Mouse (Mus musculus): ENCODE data around the gene Prdm2. TPM values are rescaled to one million over a fixed set of nuclear protein-coding genes. Genes with fewer than 3 reads are reported as not detected.

Gene Prdm2
- polyA plus RNA-seq, 1 experiment from 2014 or later = 8.9 TPM

DNA sequence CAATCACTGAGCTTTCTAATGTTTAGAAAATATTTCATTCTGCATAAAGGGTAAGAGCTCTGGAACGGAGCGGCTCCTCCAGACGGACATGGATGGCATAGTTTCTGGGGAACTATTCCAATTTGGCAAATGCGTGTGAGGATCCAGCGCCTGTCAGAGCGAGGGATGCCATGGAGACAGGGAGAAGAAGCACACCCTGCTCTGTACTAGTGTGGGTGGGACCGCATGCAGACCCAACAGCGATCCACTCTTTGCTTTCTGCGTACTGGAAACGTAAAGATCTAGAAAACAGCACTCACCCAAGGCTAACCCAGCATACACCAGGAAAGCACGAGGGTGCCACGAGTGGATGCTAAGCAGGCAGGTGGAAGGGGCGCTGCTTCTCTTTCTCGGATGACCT lies 86.3 kb downstream of the Prdm2 start:
- Histone ChIP-seq H3K4me1 (ENCODE audit: control insufficient read depth, insufficient read depth, low read length) (no peaks in the 10 kb centered on the region), H3K9me3 (replicated peaks; ENCODE audit: control insufficient read depth, low read length) (no peaks in the 10 kb centered on the region), H3K36me3 (ENCODE audit: control insufficient read depth, insufficient read depth, low read length) (no peaks in the 10 kb centered on the region; the same call in 1 of the 2 replicates), H3K4me2 (ENCODE audit: low read depth, low read length) (no peak overlapping the region), H3K9ac (ENCODE audit: low read length) (no peak overlapping the region), H3K27ac (ENCODE audit: low read length) (no peak overlapping the region), H3K4me3 (replicated peaks; ENCODE audit: low read length) (no peak overlapping the region), H3K27me3 (ENCODE audit: control insufficient read depth, insufficient read depth, low read length) (no peaks in the 10 kb centered on the region)
- ATAC-seq (ENCODE audit: insufficient read depth, low FRiP score) = no peak
- WGBS = 91% methylated on average over 14 of the region's 14 CpGs

DNA sequence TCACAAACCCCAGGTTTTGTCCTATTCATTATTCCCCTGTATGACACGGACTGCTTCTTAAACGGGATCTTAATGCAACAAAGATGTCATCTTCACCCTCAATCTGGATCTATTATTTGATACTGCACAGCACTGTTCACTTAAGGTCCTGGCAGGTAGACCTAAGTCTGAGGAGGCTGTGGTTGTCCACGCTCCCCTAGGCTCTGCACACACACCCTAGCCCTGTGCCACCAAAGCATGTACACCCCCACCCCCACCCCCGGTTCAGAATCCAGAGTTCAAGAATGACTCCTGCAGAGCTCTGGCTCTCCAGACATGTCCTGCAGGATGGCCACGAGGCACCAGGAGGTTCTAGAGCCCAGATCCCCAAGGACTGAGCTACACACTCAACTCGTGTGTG lies 87.5 kb downstream of the Prdm2 start:
- no peaks in the 10 kb centered on the region for H3K36me3 ChIP-seq (ENCODE audit: control insufficient read depth, insufficient read depth, low read length)
- no peak overlapping the region for H3K4me2 ChIP-seq (ENCODE audit: low read depth, low read length)
- no peak overlapping the region for H3K4me3 ChIP-seq (replicated peaks; ENCODE audit: low read length)
- no peak for ATAC-seq (ENCODE audit: insufficient read depth, low FRiP score)
- H3K27me3 ChIP-seq (ENCODE audit: control insufficient read depth, insufficient read depth, low read length) = no peaks in the 10 kb centered on the region
- H3K27ac ChIP-seq (ENCODE audit: low read length) = no peak overlapping the region
- no peak overlapping the region for H3K9ac ChIP-seq (ENCODE audit: low read length)
- 83% methylated on average over 6 of the region's 6 CpGs for WGBS
- H3K9me3 ChIP-seq (replicated peaks; ENCODE audit: control insufficient read depth, low read length) = no peaks in the 10 kb centered on the region
- no peaks in the 10 kb centered on the region for H3K4me1 ChIP-seq (ENCODE audit: control insufficient read depth, insufficient read depth, low read length)

DNA sequence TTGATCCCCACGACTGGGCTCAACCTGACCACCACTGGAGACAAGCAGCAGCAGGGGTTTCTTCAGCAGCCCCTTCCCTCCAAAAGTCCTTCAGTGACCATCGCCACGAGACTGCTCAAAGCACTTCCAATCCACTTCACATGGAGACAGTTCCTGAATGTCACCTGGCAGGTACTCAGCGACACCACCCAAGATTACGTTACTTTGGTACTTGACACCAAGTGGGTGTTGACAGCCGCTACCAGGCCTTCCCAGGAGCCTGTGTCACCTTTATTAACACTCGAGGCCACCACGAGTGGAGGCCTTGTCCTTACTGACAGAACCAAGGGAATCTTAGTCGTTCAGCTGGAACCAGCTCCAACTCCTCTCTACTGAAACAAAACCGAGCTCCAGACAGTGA lies 89.8 kb downstream of the Prdm2 start:
- Histone ChIP-seq H3K9me3 (replicated peaks; ENCODE audit: control insufficient read depth, low read length) (no peaks in the 10 kb centered on the region), H3K4me1 (ENCODE audit: control insufficient read depth, insufficient read depth, low read length) (0 out of 2 replicates have a peak, but pooled peaks cover 6% of the 10 kb centered on the region), H3K4me2 (ENCODE audit: low read depth, low read length) (no peak overlapping the region), H3K27ac (ENCODE audit: low read length) (no peak overlapping the region), H3K9ac (ENCODE audit: low read length) (no peak overlapping the region), H3K27me3 (ENCODE audit: control insufficient read depth, insufficient read depth, low read length) (no peaks in the 10 kb centered on the region), H3K4me3 (replicated peaks; ENCODE audit: low read length) (no peak overlapping the region), H3K36me3 (ENCODE audit: control insufficient read depth, insufficient read depth, low read length) (no peaks in the 10 kb centered on the region)
- 80% methylated on average over 10 of the region's 10 CpGs for WGBS
- no peak for ATAC-seq (ENCODE audit: insufficient read depth, low FRiP score)

DNA sequence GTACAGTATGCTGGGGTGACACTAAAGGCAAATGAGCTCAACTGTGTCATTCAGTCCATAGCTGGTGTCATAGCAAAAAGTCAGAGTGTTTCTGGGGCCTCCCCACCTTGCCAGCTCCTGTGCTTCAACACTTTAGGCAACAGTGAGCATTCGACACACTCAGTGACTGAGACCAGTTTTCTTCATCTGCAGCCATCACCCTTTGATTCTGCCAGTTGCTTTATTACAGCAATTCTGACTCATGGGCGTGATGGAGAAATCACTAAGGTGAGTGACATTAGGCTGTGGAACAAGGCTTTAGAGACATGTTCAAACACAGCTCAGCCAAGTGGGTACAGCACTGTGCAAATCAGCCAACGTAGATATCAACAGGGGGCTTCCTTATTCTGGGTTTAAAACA lies 91.6 kb downstream of the Prdm2 start:
- WGBS = 76% methylated on average over 3 of the region's 3 CpGs
- H3K36me3 ChIP-seq (ENCODE audit: control insufficient read depth, insufficient read depth, low read length) = no peaks in the 10 kb centered on the region
- ATAC-seq (ENCODE audit: insufficient read depth, low FRiP score) = no peak

DNA sequence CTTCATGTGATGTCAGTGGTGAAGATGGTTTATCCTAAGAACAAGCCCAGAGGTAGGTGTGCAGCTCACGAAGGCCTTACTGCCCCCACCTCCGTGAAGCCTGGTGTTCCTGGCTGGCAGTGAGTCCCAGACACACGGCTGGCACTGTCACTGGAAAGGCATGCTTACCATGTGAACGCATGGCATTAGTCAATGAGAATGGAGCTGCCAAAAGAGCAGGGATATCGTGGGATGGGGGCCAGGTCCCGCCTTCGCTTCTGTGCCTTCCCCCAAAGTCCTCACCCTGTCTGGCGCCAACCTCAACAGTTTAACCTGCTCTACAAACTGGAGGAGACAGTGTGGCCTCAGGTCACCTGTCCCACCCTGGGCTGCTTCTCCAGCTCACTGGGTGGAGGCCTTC lies 92.8 kb downstream of the Prdm2 start:
- no peaks in the 10 kb centered on the region for H3K36me3 ChIP-seq (ENCODE audit: control insufficient read depth, insufficient read depth, low read length)
- H3K27me3 ChIP-seq (ENCODE audit: control insufficient read depth, insufficient read depth, low read length) = no peaks in the 10 kb centered on the region
- peak; percentile 41; the same call in 1 of the 2 replicates for ATAC-seq (ENCODE audit: insufficient read depth, low FRiP score)
- H3K4me3 ChIP-seq (replicated peaks; ENCODE audit: low read length) = no peak overlapping the region
- no peak overlapping the region for H3K9ac ChIP-seq (ENCODE audit: low read length)
- H3K4me2 ChIP-seq (ENCODE audit: low read depth, low read length) = no peak overlapping the region
- 82% methylated on average over 8 of the region's 8 CpGs for WGBS
- H3K4me1 ChIP-seq (ENCODE audit: control insufficient read depth, insufficient read depth, low read length) = 0 out of 2 replicates have a peak, but pooled peaks cover 6% of the 10 kb centered on the region
- no peak overlapping the region for H3K27ac ChIP-seq (ENCODE audit: low read length)
- no peaks in the 10 kb centered on the region for H3K9me3 ChIP-seq (replicated peaks; ENCODE audit: control insufficient read depth, low read length)

More for the DNA sequence above, 91.6 kb downstream of the Prdm2 start:
- H3K9me3 ChIP-seq (replicated peaks; ENCODE audit: control insufficient read depth, low read length) = no peaks in the 10 kb centered on the region
- H3K4me1 ChIP-seq (ENCODE audit: control insufficient read depth, insufficient read depth, low read length) = 0 out of 2 replicates have a peak, but pooled peaks cover 6% of the 10 kb centered on the region
- peak overlapping the region; percentile 29; the same call in 1 of the 2 replicates for H3K27ac ChIP-seq (ENCODE audit: low read length)
- H3K9ac ChIP-seq (ENCODE audit: low read length) = no peak overlapping the region
- no peaks in the 10 kb centered on the region for H3K27me3 ChIP-seq (ENCODE audit: control insufficient read depth, insufficient read depth, low read length)
- H3K4me2 ChIP-seq (ENCODE audit: low read depth, low read length) = no peak overlapping the region
- no peak overlapping the region for H3K4me3 ChIP-seq (replicated peaks; ENCODE audit: low read length)

DNA sequence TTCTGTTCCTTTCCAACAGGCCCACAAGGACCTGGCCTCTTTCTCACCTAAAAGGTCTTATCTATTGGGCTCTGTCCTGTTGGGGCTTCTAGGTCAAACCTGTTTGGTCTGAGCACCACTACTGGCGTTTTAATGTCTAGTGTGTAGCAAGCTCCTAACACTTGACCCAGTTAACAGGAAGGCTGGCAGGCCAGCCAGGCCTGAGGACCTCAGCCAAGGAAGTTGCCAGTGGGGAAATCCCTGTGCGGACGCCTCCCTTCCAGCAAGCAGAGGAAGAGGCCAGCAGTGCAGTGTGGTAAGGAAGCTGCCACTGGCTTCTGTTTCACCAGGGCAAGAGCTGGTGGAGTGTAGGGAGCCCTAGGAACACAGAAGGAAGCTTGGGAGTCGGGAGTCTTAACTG lies 94.0 kb downstream of the Prdm2 start:
- H3K27ac ChIP-seq (ENCODE audit: low read length) = no peak overlapping the region

DNA sequence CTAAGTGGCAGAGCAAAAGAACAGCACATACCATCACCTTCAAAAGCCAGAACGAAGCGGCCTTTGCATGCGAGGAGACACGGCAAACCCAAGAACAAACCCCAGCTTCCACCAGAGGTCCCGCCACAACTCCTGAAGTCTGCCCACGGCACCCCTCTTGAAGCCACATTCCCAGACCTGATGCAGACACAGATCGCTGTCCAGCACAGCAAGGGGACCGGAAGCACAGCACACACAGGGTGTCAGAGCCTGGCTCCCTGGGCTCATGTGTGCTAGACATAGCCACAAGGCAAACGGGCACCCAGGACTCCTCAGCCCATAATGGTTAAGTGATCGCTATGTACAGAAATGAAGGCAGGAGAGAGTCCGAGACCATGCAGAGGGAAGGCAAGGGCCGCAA lies 96.9 kb downstream of the Prdm2 start:
- Histone ChIP-seq H3K9ac (ENCODE audit: low read length) (no peak overlapping the region), H3K36me3 (ENCODE audit: control insufficient read depth, insufficient read depth, low read length) (no peaks in the 10 kb centered on the region), H3K9me3 (replicated peaks; ENCODE audit: control insufficient read depth, low read length) (no peaks in the 10 kb centered on the region), H3K4me1 (ENCODE audit: control insufficient read depth, insufficient read depth, low read length) (0 out of 2 replicates have a peak, but pooled peaks cover 6% of the 10 kb centered on the region), H3K27me3 (ENCODE audit: control insufficient read depth, insufficient read depth, low read length) (no peaks in the 10 kb centered on the region), H3K27ac (ENCODE audit: low read length) (no peak overlapping the region), H3K4me2 (ENCODE audit: low read depth, low read length) (no peak overlapping the region), H3K4me3 (replicated peaks; ENCODE audit: low read length) (no peak overlapping the region)
- WGBS = 74% methylated on average over 12 of the region's 12 CpGs
- ATAC-seq (ENCODE audit: insufficient read depth, low FRiP score) = no peak

More for the DNA sequence above, 94.0 kb downstream of the Prdm2 start:
- no peak for ATAC-seq (ENCODE audit: insufficient read depth, low FRiP score)
- Histone ChIP-seq H3K27me3 (ENCODE audit: control insufficient read depth, insufficient read depth, low read length) (no peaks in the 10 kb centered on the region), H3K4me3 (replicated peaks; ENCODE audit: low read length) (no peak overlapping the region), H3K9me3 (replicated peaks; ENCODE audit: control insufficient read depth, low read length) (no peaks in the 10 kb centered on the region), H3K4me1 (ENCODE audit: control insufficient read depth, insufficient read depth, low read length) (0 out of 2 replicates have a peak, but pooled peaks cover 6% of the 10 kb centered on the region), H3K4me2 (ENCODE audit: low read depth, low read length) (no peak overlapping the region), H3K9ac (ENCODE audit: low read length) (no peak overlapping the region), H3K36me3 (ENCODE audit: control insufficient read depth, insufficient read depth, low read length) (no peaks in the 10 kb centered on the region)
- WGBS = 59% methylated on average over 4 of the region's 4 CpGs

DNA sequence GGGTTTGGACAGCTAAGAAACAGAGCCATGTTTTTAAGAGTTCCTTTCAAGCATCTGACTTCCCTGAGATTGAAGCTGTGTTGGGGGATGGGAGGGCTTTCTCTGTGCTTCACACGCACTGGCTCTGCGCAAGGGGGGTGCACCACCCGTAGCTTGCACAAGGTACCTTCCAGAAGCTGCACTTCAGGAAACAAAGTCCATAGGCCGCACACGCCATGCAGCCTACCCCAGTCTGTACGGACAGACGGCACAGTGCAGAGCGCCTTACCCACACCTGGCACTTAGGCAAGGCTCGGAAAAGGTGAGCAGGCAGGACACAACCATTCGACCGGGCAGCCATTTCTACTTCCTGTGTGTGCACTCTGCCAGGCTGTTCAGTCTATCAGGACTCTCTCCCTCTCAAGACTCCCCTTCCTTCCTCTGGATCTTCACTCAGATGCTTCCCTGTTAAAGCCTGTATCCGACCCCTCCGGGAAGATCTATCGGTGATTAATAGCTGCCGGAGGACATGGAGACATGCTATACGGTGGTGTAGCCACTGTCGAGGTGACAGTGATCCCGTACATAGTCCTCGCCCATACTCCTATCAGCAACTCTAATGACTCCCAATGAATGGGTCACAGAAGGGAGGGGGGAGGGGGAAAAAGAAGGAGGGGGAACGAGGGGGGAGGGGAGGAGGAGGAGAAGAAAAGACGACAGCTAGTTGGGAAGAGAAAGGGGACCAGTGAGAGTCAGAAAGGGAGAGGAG lies 98.4 kb downstream of the Prdm2 start:
- ATAC-seq (ENCODE audit: insufficient read depth, low FRiP score) = no peak
- Histone ChIP-seq H3K27ac (ENCODE audit: low read length) (no peak overlapping the region), H3K4me2 (ENCODE audit: low read depth, low read length) (no peak overlapping the region), H3K9me3 (replicated peaks; ENCODE audit: control insufficient read depth, low read length) (no peaks in the 10 kb centered on the region), H3K27me3 (ENCODE audit: control insufficient read depth, insufficient read depth, low read length) (no peaks in the 10 kb centered on the region), H3K36me3 (ENCODE audit: control insufficient read depth, insufficient read depth, low read length) (no peaks in the 10 kb centered on the region), H3K9ac (ENCODE audit: low read length) (no peak overlapping the region), H3K4me1 (ENCODE audit: control insufficient read depth, insufficient read depth, low read length) (0 out of 2 replicates have a peak, but pooled peaks cover 5% of the 10 kb centered on the region), H3K4me3 (replicated peaks; ENCODE audit: low read length) (no peak overlapping the region)
- 70% methylated on average over 21 of the region's 21 CpGs for WGBS

DNA sequence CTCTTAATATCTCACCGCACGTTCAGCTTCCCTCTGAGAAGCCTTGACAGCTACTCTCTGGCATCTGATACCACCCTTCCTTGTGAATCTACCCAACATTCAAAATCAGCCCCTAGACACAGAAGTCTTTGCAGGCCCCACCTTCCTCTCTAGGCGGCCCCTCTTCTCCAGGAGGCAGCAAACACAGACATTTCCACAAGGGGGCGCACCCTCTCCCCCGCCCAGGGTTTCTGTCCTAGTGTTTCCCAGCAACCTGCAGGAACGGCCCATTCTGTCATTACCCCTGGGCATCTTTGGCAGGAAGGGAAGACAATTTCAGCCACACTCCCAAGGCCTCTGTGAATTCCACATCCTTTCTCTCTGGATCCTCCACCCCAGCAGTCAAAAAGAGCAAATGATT lies 99.8 kb downstream of the Prdm2 start:
- no peak overlapping the region for H3K9ac ChIP-seq (ENCODE audit: low read length)
- no peaks in the 10 kb centered on the region for H3K27me3 ChIP-seq (ENCODE audit: control insufficient read depth, insufficient read depth, low read length)
- no peak overlapping the region for H3K4me3 ChIP-seq (replicated peaks; ENCODE audit: low read length)
- WGBS = 43% methylated on average over 6 of the region's 6 CpGs
- H3K9me3 ChIP-seq (replicated peaks; ENCODE audit: control insufficient read depth, low read length) = no peaks in the 10 kb centered on the region
- peaks cover 2% of the 10 kb centered on the region for H3K4me1 ChIP-seq (ENCODE audit: control insufficient read depth, insufficient read depth, low read length)
- no peak for ATAC-seq (ENCODE audit: insufficient read depth, low FRiP score)
- no peaks in the 10 kb centered on the region for H3K36me3 ChIP-seq (ENCODE audit: control insufficient read depth, insufficient read depth, low read length)
- no peak overlapping the region for H3K4me2 ChIP-seq (ENCODE audit: low read depth, low read length)
- no peak overlapping the region for H3K27ac ChIP-seq (ENCODE audit: low read length)
